Mouse (Mus musculus): Measurements from ENCODE around the gene Gna14. TPM values are rescaled to one million over a fixed set of nuclear protein-coding genes. Genes with fewer than 3 reads are reported as not detected.

Gna14 gene
- total RNA-seq, 2 experiments from 2014 or later: 2.0 to 2.3 TPM

- no peak for DNase-seq (ENCODE audit: extremely low spot score in 1 of 2, low spot score in 1 of 2)
Observed at GRCm38 (mm10) chr19:16506711-16507364, 71.3 kb downstream of the Gna14 start.

- no peak for DNase-seq (ENCODE audit: extremely low spot score in 1 of 2, low spot score in 1 of 2)
Observed at GRCm38 (mm10) chr19:16510343-16511080, 75.0 kb downstream of the Gna14 start.

GRCm38 (mm10) chr19:16511081-16511420, 75.5 kb downstream of the Gna14 start:
- no peak for DNase-seq (ENCODE audit: extremely low spot score in 1 of 2, low spot score in 1 of 2)

- no peak for DNase-seq (ENCODE audit: extremely low spot score in 1 of 2, low spot score in 1 of 2)
Observed at GRCm38 (mm10) chr19:16514201-16514600, 78.6 kb downstream of the Gna14 start.

GRCm38 (mm10) chr19:16518569-16518968, 83.0 kb downstream of the Gna14 start:
- DNase-seq (ENCODE audit: extremely low spot score in 1 of 2, low spot score in 1 of 2): no peak

GRCm38 (mm10) chr19:16520608-16521007, 85.0 kb downstream of the Gna14 start:
- DNase-seq (ENCODE audit: extremely low spot score in 1 of 2, low spot score in 1 of 2): no peak

GRCm38 (mm10) chr19:16526302-16526880, 90.8 kb downstream of the Gna14 start:
- DNase-seq (ENCODE audit: extremely low spot score in 1 of 2, low spot score in 1 of 2): no peak

GRCm38 (mm10) chr19:16527031-16527430, 91.5 kb downstream of the Gna14 start:
- no peak for DNase-seq (ENCODE audit: extremely low spot score in 1 of 2, low spot score in 1 of 2)

GRCm38 (mm10) chr19:16528225-16528828, 92.8 kb downstream of the Gna14 start:
- no peak for DNase-seq (ENCODE audit: extremely low spot score in 1 of 2, low spot score in 1 of 2)

GRCm38 (mm10) chr19:16529293-16529920, 93.8 kb downstream of the Gna14 start:
- DNase-seq (ENCODE audit: extremely low spot score in 1 of 2, low spot score in 1 of 2): peak in 1 of 2 experiments; percentile 8

GRCm38 (mm10) chr19:16529999-16530398, 94.4 kb downstream of the Gna14 start:
- DNase-seq (ENCODE audit: extremely low spot score in 1 of 2, low spot score in 1 of 2): no peak

- no peak for DNase-seq (ENCODE audit: extremely low spot score in 1 of 2, low spot score in 1 of 2)
Observed at GRCm38 (mm10) chr19:16534311-16534710, 98.7 kb downstream of the Gna14 start.

- DNase-seq (ENCODE audit: extremely low spot score in 1 of 2, low spot score in 1 of 2): no peak
Observed at GRCm38 (mm10) chr19:16538416-16538815, 102.9 kb downstream of the Gna14 start.

GRCm38 (mm10) chr19:16543688-16544087, 108.1 kb downstream of the Gna14 start:
- DNase-seq (ENCODE audit: extremely low spot score in 1 of 2, low spot score in 1 of 2): no peak

GRCm38 (mm10) chr19:16556988-16557387, 121.4 kb downstream of the Gna14 start:
- DNase-seq (ENCODE audit: extremely low spot score in 1 of 2, low spot score in 1 of 2): no peak

GRCm38 (mm10) chr19:16557971-16558370, 122.4 kb downstream of the Gna14 start:
- DNase-seq (ENCODE audit: extremely low spot score in 1 of 2, low spot score in 1 of 2): peak in 1 of 2 experiments; percentile 18

GRCm38 (mm10) chr19:16558570-16558969, 123.0 kb downstream of the Gna14 start:
- no peak for DNase-seq (ENCODE audit: extremely low spot score in 1 of 2, low spot score in 1 of 2)

GRCm38 (mm10) chr19:16559243-16559896, 123.8 kb downstream of the Gna14 start:
- no peak for DNase-seq (ENCODE audit: extremely low spot score in 1 of 2, low spot score in 1 of 2)

- DNase-seq (ENCODE audit: extremely low spot score in 1 of 2, low spot score in 1 of 2): no peak
Observed at GRCm38 (mm10) chr19:16562676-16563075, 127.1 kb downstream of the Gna14 start.

GRCm38 (mm10) chr19:16576790-16577189, 141.2 kb downstream of the Gna14 start:
- no peak for DNase-seq (ENCODE audit: extremely low spot score in 1 of 2, low spot score in 1 of 2)
